Mouse (Mus musculus): ENCODE measurements around the gene Henmt1. TPM values are rescaled to one million over a fixed set of nuclear protein-coding genes. Genes with fewer than 3 reads are reported as not detected.

Henmt1 gene
- polyA plus RNA-seq, 1 experiment from 2014 or later: 1.8 TPM

- Histone ChIP-seq H3K9ac (ENCODE audit: low read length) (no peak overlapping the region), H3K36me3 (ENCODE audit: control insufficient read depth, insufficient read depth, low read length) (peaks cover 36% of the 10 kb centered on the region), H3K4me1 (ENCODE audit: control insufficient read depth, insufficient read depth, low read length) (no peaks in the 10 kb centered on the region), H3K27ac (ENCODE audit: low read depth, low read length) (no peak overlapping the region), H3K4me2 (ENCODE audit: low read length) (no peak overlapping the region), H3K9me3 (replicated peaks; ENCODE audit: control insufficient read depth, low read length) (no peaks in the 10 kb centered on the region), H3K27me3 (replicated peaks; ENCODE audit: control insufficient read depth, insufficient read depth, low read length) (no peaks in the 10 kb centered on the region), H3K4me3 (ENCODE audit: low read depth, low read length) (no peak overlapping the region)
- 95% methylated on average over 13 of the region's 13 CpGs for WGBS
- DNase-seq (ENCODE audit: low spot score): no peak
- ATAC-seq: no peak
These were observed 37.8 kb downstream of the Henmt1 start for GRCm38 (mm10) chr3:108977340-108978030.

GRCm38 (mm10) chr3:108981946-108982345 is 42.3 kb downstream of the Henmt1 start:
- no peak overlapping the region for H3K9ac ChIP-seq (ENCODE audit: low read length)
- H3K27ac ChIP-seq (ENCODE audit: low read depth, low read length): no peak overlapping the region
- H3K4me1 ChIP-seq (ENCODE audit: control insufficient read depth, insufficient read depth, low read length): no peaks in the 10 kb centered on the region
- H3K36me3 ChIP-seq (ENCODE audit: control insufficient read depth, insufficient read depth, low read length): peaks cover 34% of the 10 kb centered on the region
- no peak overlapping the region for H3K4me2 ChIP-seq (ENCODE audit: low read length)
- WGBS: 82% methylated on average over 6 of the region's 6 CpGs
- H3K9me3 ChIP-seq (replicated peaks; ENCODE audit: control insufficient read depth, low read length): no peaks in the 10 kb centered on the region
- ATAC-seq (no peak), DNase-seq (ENCODE audit: low spot score) (no peak)
- H3K27me3 ChIP-seq (replicated peaks; ENCODE audit: control insufficient read depth, insufficient read depth, low read length): no peaks in the 10 kb centered on the region
- H3K4me3 ChIP-seq (ENCODE audit: low read depth, low read length): no peak overlapping the region

- H3K9me3 ChIP-seq (replicated peaks; ENCODE audit: control insufficient read depth, low read length): no peaks in the 10 kb centered on the region
- no peaks in the 10 kb centered on the region for H3K27me3 ChIP-seq (replicated peaks; ENCODE audit: control insufficient read depth, insufficient read depth, low read length)
- peaks cover 17% of the 10 kb centered on the region for H3K36me3 ChIP-seq (ENCODE audit: control insufficient read depth, insufficient read depth, low read length)
- H3K9ac ChIP-seq (ENCODE audit: low read length): no peak overlapping the region
- no peak for ATAC-seq
- H3K4me1 ChIP-seq (ENCODE audit: control insufficient read depth, insufficient read depth, low read length): no peaks in the 10 kb centered on the region
- WGBS: 91% methylated on average over 5 of the region's 5 CpGs
- no peak overlapping the region for H3K4me3 ChIP-seq (ENCODE audit: low read depth, low read length)
- H3K27ac ChIP-seq (ENCODE audit: low read depth, low read length): no peak overlapping the region
- no peak overlapping the region for H3K4me2 ChIP-seq (ENCODE audit: low read length)
- DNase-seq (ENCODE audit: low spot score): no peak
These were observed 44.3 kb downstream of the Henmt1 start for GRCm38 (mm10) chr3:108983989-108984388.

- WGBS: 80% methylated on average over 1 of the region's 1 CpGs
- ATAC-seq (no peak; the same call in 1 of the 2 replicates), DNase-seq (ENCODE audit: low spot score) (peak; percentile 46)
- Histone ChIP-seq H3K36me3 (ENCODE audit: control insufficient read depth, insufficient read depth, low read length) (peaks cover 5% of the 10 kb centered on the region; the same call in 1 of the 2 replicates), H3K4me1 (ENCODE audit: control insufficient read depth, insufficient read depth, low read length) (no peaks in the 10 kb centered on the region), H3K9ac (ENCODE audit: low read length) (no peak overlapping the region), H3K27me3 (replicated peaks; ENCODE audit: control insufficient read depth, insufficient read depth, low read length) (no peaks in the 10 kb centered on the region), H3K4me3 (ENCODE audit: low read depth, low read length) (no peak overlapping the region), H3K27ac (ENCODE audit: low read depth, low read length) (peak overlapping the region; percentile 39; the same call in 1 of the 2 replicates), H3K9me3 (replicated peaks; ENCODE audit: control insufficient read depth, low read length) (no peaks in the 10 kb centered on the region), H3K4me2 (ENCODE audit: low read length) (no peak overlapping the region)
These were observed 46.9 kb downstream of the Henmt1 start for GRCm38 (mm10) chr3:108986534-108986933.

- no peaks in the 10 kb centered on the region for H3K4me1 ChIP-seq (ENCODE audit: control insufficient read depth, insufficient read depth, low read length)
- H3K36me3 ChIP-seq (ENCODE audit: control insufficient read depth, insufficient read depth, low read length): peaks cover 5% of the 10 kb centered on the region
- peak; percentile 14 for DNase-seq (ENCODE audit: low spot score)
- WGBS: 55% methylated on average over 12 of the region's 12 CpGs
- H3K4me3 ChIP-seq (ENCODE audit: low read depth, low read length): no peak overlapping the region
- peak; percentile 44; the same call in 1 of the 2 replicates for ATAC-seq
- H3K9me3 ChIP-seq (replicated peaks; ENCODE audit: control insufficient read depth, low read length): no peaks in the 10 kb centered on the region
- no peak overlapping the region for H3K9ac ChIP-seq (ENCODE audit: low read length)
- H3K4me2 ChIP-seq (ENCODE audit: low read length): no peak overlapping the region
- peak overlapping the region; percentile 39 for H3K27ac ChIP-seq (ENCODE audit: low read depth, low read length)
- H3K27me3 ChIP-seq (replicated peaks; ENCODE audit: control insufficient read depth, insufficient read depth, low read length): no peaks in the 10 kb centered on the region
These were observed 47.5 kb downstream of the Henmt1 start for GRCm38 (mm10) chr3:108987009-108987659.

GRCm38 (mm10) chr3:108989971-108990548 is 50.4 kb downstream of the Henmt1 start:
- 86% methylated on average over 9 of the region's 9 CpGs for WGBS
- Histone ChIP-seq H3K4me2 (ENCODE audit: low read length) (no peak overlapping the region), H3K4me1 (ENCODE audit: control insufficient read depth, insufficient read depth, low read length) (no peaks in the 10 kb centered on the region), H3K27ac (ENCODE audit: low read depth, low read length) (no peak overlapping the region), H3K4me3 (ENCODE audit: low read depth, low read length) (no peak overlapping the region), H3K9ac (ENCODE audit: low read length) (no peak overlapping the region), H3K9me3 (replicated peaks; ENCODE audit: control insufficient read depth, low read length) (no peaks in the 10 kb centered on the region), H3K27me3 (replicated peaks; ENCODE audit: control insufficient read depth, insufficient read depth, low read length) (no peaks in the 10 kb centered on the region), H3K36me3 (ENCODE audit: control insufficient read depth, insufficient read depth, low read length) (peaks cover 3% of the 10 kb centered on the region)
- DNase-seq (ENCODE audit: low spot score) (no peak), ATAC-seq (no peak)

GRCm38 (mm10) chr3:108994477-108994876 is 54.8 kb downstream of the Henmt1 start:
- H3K4me2 ChIP-seq (ENCODE audit: low read length): no peak overlapping the region
- H3K27me3 ChIP-seq (replicated peaks; ENCODE audit: control insufficient read depth, insufficient read depth, low read length): no peaks in the 10 kb centered on the region
- 90% methylated on average over 2 of the region's 2 CpGs for WGBS
- H3K36me3 ChIP-seq (ENCODE audit: control insufficient read depth, insufficient read depth, low read length): peaks cover 3% of the 10 kb centered on the region
- H3K27ac ChIP-seq (ENCODE audit: low read depth, low read length): no peak overlapping the region
- no peak overlapping the region for H3K4me3 ChIP-seq (ENCODE audit: low read depth, low read length)
- H3K9ac ChIP-seq (ENCODE audit: low read length): no peak overlapping the region
- no peak for DNase-seq (ENCODE audit: low spot score)
- H3K9me3 ChIP-seq (replicated peaks; ENCODE audit: control insufficient read depth, low read length): no peaks in the 10 kb centered on the region
- no peaks in the 10 kb centered on the region for H3K4me1 ChIP-seq (ENCODE audit: control insufficient read depth, insufficient read depth, low read length)
- ATAC-seq: no peak

- WGBS: 80% methylated on average over 2 of the region's 2 CpGs
- DNase-seq (ENCODE audit: low spot score): no peak
- Histone ChIP-seq H3K27me3 (replicated peaks; ENCODE audit: control insufficient read depth, insufficient read depth, low read length) (no peaks in the 10 kb centered on the region), H3K4me2 (ENCODE audit: low read length) (no peak overlapping the region), H3K4me3 (ENCODE audit: low read depth, low read length) (no peak overlapping the region), H3K9ac (ENCODE audit: low read length) (no peak overlapping the region), H3K36me3 (ENCODE audit: control insufficient read depth, insufficient read depth, low read length) (no peaks in the 10 kb centered on the region; the same call in 1 of the 2 replicates), H3K4me1 (ENCODE audit: control insufficient read depth, insufficient read depth, low read length) (no peaks in the 10 kb centered on the region), H3K27ac (ENCODE audit: low read depth, low read length) (no peak overlapping the region), H3K9me3 (replicated peaks; ENCODE audit: control insufficient read depth, low read length) (no peaks in the 10 kb centered on the region)
- no peak for ATAC-seq
These were observed 55.7 kb downstream of the Henmt1 start for GRCm38 (mm10) chr3:108995379-108995778.

GRCm38 (mm10) chr3:108997284-108997683 is 57.6 kb downstream of the Henmt1 start:
- Histone ChIP-seq H3K36me3 (ENCODE audit: control insufficient read depth, insufficient read depth, low read length) (peaks cover 4% of the 10 kb centered on the region; the same call in 1 of the 2 replicates), H3K4me2 (ENCODE audit: low read length) (no peak overlapping the region), H3K4me3 (ENCODE audit: low read depth, low read length) (no peak overlapping the region), H3K27me3 (replicated peaks; ENCODE audit: control insufficient read depth, insufficient read depth, low read length) (no peaks in the 10 kb centered on the region), H3K4me1 (ENCODE audit: control insufficient read depth, insufficient read depth, low read length) (no peaks in the 10 kb centered on the region), H3K9ac (ENCODE audit: low read length) (no peak overlapping the region), H3K27ac (ENCODE audit: low read depth, low read length) (no peak overlapping the region), H3K9me3 (replicated peaks; ENCODE audit: control insufficient read depth, low read length) (no peaks in the 10 kb centered on the region)
- ATAC-seq (no peak), DNase-seq (ENCODE audit: low spot score) (no peak)
- WGBS: 84% methylated on average over 11 of the region's 11 CpGs
